Mouse (Mus musculus) mesoderm, embryonic 11.5 days (tissue): ENCODE data around the gene Garnl3.
"Not testable (repeated sequence)": the region's sequence is repeated elsewhere in the genome, so short reads cannot be mapped to it uniquely, and the experiment has no call there.

Experiments
- DNase-seq: peaks from one replicate; pipeline ENCODE4 v3.0.0-alpha.2; 2012; ENCODE audit warnings: low read depth, low spot score

Garnl3 gene

GRCm38 (mm10) chr2:33032391-33033062, 98.9 kb downstream of the Garnl3 start:
- DNase-seq, result no peak

GRCm38 (mm10) chr2:33025040-33025439, 106.4 kb downstream of the Garnl3 start:
- no peak for DNase-seq

- no peak for DNase-seq
Observed at GRCm38 (mm10) chr2:33024564-33024963, 106.9 kb downstream of the Garnl3 start.

GRCm38 (mm10) chr2:33022846-33023245, 108.6 kb downstream of the Garnl3 start:
- no peak for DNase-seq

- DNase-seq, result peak; percentile 71
Observed at GRCm38 (mm10) chr2:33018026-33018425, 113.4 kb downstream of the Garnl3 start.

- no peak for DNase-seq
Observed at GRCm38 (mm10) chr2:33017191-33017590, 114.3 kb downstream of the Garnl3 start.

- DNase-seq, result no peak
Observed at GRCm38 (mm10) chr2:33014877-33015276, 116.6 kb downstream of the Garnl3 start.

GRCm38 (mm10) chr2:33009055-33009454, 122.4 kb downstream of the Garnl3 start:
- DNase-seq, result not testable (repeated sequence)

- DNase-seq, result no peak
Observed at GRCm38 (mm10) chr2:33005041-33005440, 126.4 kb downstream of the Garnl3 start.

- DNase-seq, result no peak
Observed at GRCm38 (mm10) chr2:33002144-33002543, 129.3 kb downstream of the Garnl3 start.

- no peak for DNase-seq
Observed at GRCm38 (mm10) chr2:32999752-33000151, 131.7 kb downstream of the Garnl3 start.

- no peak for DNase-seq
Observed at GRCm38 (mm10) chr2:32997792-32998191, 133.7 kb downstream of the Garnl3 start.

- DNase-seq, result no peak
Observed at GRCm38 (mm10) chr2:32997081-32997480, 134.4 kb downstream of the Garnl3 start.

- DNase-seq, result no peak
Observed at GRCm38 (mm10) chr2:32992130-32992529, 139.3 kb downstream of the Garnl3 start.

- DNase-seq, result no peak
Observed at GRCm38 (mm10) chr2:32990167-32990832, 141.2 kb downstream of the Garnl3 start.

GRCm38 (mm10) chr2:32989376-32989775, 142.1 kb downstream of the Garnl3 start:
- no peak for DNase-seq

GRCm38 (mm10) chr2:32985844-32986243, 145.6 kb downstream of the Garnl3 start:
- DNase-seq, result no peak

- no peak for DNase-seq
Observed at GRCm38 (mm10) chr2:32983617-32984016, 147.8 kb downstream of the Garnl3 start.

- no peak for DNase-seq
Observed at GRCm38 (mm10) chr2:32982700-32983099, 148.8 kb downstream of the Garnl3 start.

- peak; percentile 95 for DNase-seq
Observed at GRCm38 (mm10) chr2:32981725-32982271, 149.7 kb downstream of the Garnl3 start, which contains the start of gene Slc2a8. Gene Slc2a8 (minus strand): TSS chr2:32982083.

- DNase-seq, result no peak
Observed at GRCm38 (mm10) chr2:32981281-32981680, 150.2 kb downstream of the Garnl3 start.

GRCm38 (mm10) chr2:32979675-32980074, 151.8 kb downstream of the Garnl3 start:
- no peak for DNase-seq

GRCm38 (mm10) chr2:32978675-32979074, 152.8 kb downstream of the Garnl3 start:
- no peak for DNase-seq
